Mouse (Mus musculus): ENCODE measurements around the gene 1700122O11Rik. TPM values are rescaled to one million over a fixed set of nuclear protein-coding genes. Genes with fewer than 3 reads are reported as not detected.

The 1700122O11Rik gene
- total RNA-seq, 4 experiments from 2014 or later: not detected

Other genes with a start within 250 kb of the 1700122O11Rik start
- gene Mdfi, start 203.6 kb downstream of the 1700122O11Rik start, total RNA-seq (2022): 1 to 10 TPM; 1.7 to 2.2 (median 1.9) TPM
- gene Foxp4, start 113.6 kb downstream of the 1700122O11Rik start, total RNA-seq (2022): 10 to 100 TPM; 10.2 to 12.7 (median 10.5) TPM
- not detected for gene 1700067P10Rik, start 51.0 kb upstream of the 1700122O11Rik start, total RNA-seq (2022)
- gene 9830107B12Rik, start 108.0 kb upstream of the 1700122O11Rik start, total RNA-seq (2022): not detected
- gene A530064D06Rik, start 129.0 kb upstream of the 1700122O11Rik start, total RNA-seq (2022): under 1 TPM in 1 of 4 experiments, not detected in 3; 0.40 TPM
- under 1 TPM in 2 of 4 experiments, not detected in 2; 0.12 to 0.49 TPM for gene Trem1, start 194.5 kb upstream of the 1700122O11Rik start, total RNA-seq (2022)
- gene Trem3, start 209.5 kb upstream of the 1700122O11Rik start, total RNA-seq (2022): not detected
- gene Treml4, start 226.0 kb upstream of the 1700122O11Rik start, total RNA-seq (2022): under 1 TPM in 2 of 4 experiments, not detected in 2; 0.17 to 0.19 TPM